Mouse (Mus musculus) liver, embryonic 16.5 days (tissue): ENCODE results near the gene Dtx3l. TPM values are rescaled to one million over a fixed set of nuclear protein-coding genes. Genes with fewer than 3 reads are reported as not detected.
"Not testable (repeated sequence)": the region's sequence is repeated elsewhere in the genome, so short reads cannot be mapped to it uniquely, and the experiment has no call there.

Experiments used
- ATAC-seq: fragments of 200-750 bp; cut with Nextera tagmentation; 2 replicates; pipeline ENCODE4 v1.8.0; 2017; ENCODE audit warnings: low read depth, mild to moderate bottlenecking, moderate number of reproducible peaks, moderate library complexity
- H3K27ac ChIP-seq: fragments of 300-500 bp; sonication (generic); 2 replicates; pipeline ENCODE4 v1.5.1; 2014; ENCODE audit warnings: mild to moderate bottlenecking, low read length
- H3K27me3 ChIP-seq: fragments of 300-500 bp; sonication (generic); 2 replicates; pipeline ENCODE4 v1.6.1; 2014; ENCODE audit warnings: low read depth, low read length, mixed read lengths; ENCODE audit not compliant: control insufficient read depth, insufficient read depth
- H3K36me3 ChIP-seq: fragments of 300-500 bp; sonication (generic); 2 replicates; pipeline ENCODE4 v1.6.1; 2014; ENCODE audit warnings: mild to moderate bottlenecking; ENCODE audit not compliant: control insufficient read depth, insufficient read depth
- H3K4me1 ChIP-seq: fragments of 300-500 bp; sonication (generic); 2 replicates; pipeline ENCODE4 v1.6.1; 2014; ENCODE audit warnings: low read depth, low read length, mixed read lengths; ENCODE audit not compliant: control insufficient read depth
- H3K4me2 ChIP-seq: fragments of 300-500 bp; sonication (generic); 2 replicates; pipeline ENCODE4 v1.6.1; 2014; ENCODE audit warnings: low read depth, low read length, mixed read lengths
- H3K4me3 ChIP-seq: fragments of 300-500 bp; sonication (generic); 2 replicates; pipeline ENCODE4 v1.5.1; 2014; ENCODE audit warnings: low read depth, mild to moderate bottlenecking, low read length
- H3K9ac ChIP-seq: fragments of 300-500 bp; sonication (generic); 2 replicates; pipeline ENCODE4 v1.6.1; 2014; ENCODE audit warnings: low read depth, low read length
- H3K9me3 ChIP-seq: fragments of 300-500 bp; sonication (generic); replicated peaks from 2 replicates; pipeline ENCODE4 v1.6.1; 2016; ENCODE audit warnings: low read length; ENCODE audit not compliant: control insufficient read depth
- WGBS: fragments of 180-500 bp; shearing (Covaris S2); extraction: QIAGEN DNeasy Blood & Tissue Kit; methylation state at CpG from one replicate; pipeline ENCODE4 v1.1.7; 2014; ENCODE audit not compliant: insufficient replicate concordance; 5-methylcytosine and 5-hydroxymethylcytosine counted together
- polyA plus RNA-seq: library from polyadenylated mRNA; unstranded; fragments of >200 nt; fragmentation: Nextera tagmentation; extraction: Ambion mirVana; gene quantifications from 2 replicates; pipeline ENCODE4 v1.2.1, GENCODE M21; 2015

The Dtx3l gene
- polyA plus RNA-seq, result 4.7 and 5.5 TPM in 2 replicates

GRCm38 (mm10) chr16:35938211-35939151 is at the start of gene Dtx3l, which contains the start of gene Parp9:
Gene Dtx3l (minus strand): TSS chr16:35939151.
Gene Parp9 (plus strand): TSS chr16:35938470.
- H3K9me3 ChIP-seq, result no peaks in the 10 kb centered on the region
- H3K27ac ChIP-seq, result peak within 1 kb of the TSS; percentile 76
- no peaks in the 10 kb centered on the region for H3K27me3 ChIP-seq
- peak within 1 kb of the TSS; percentile 94 for H3K4me2 ChIP-seq
- WGBS, result under 1% methylated on average over 52 of the region's 52 CpGs
- peak within 1 kb of the TSS; percentile 88 for H3K9ac ChIP-seq
- H3K4me3 ChIP-seq, result peak within 1 kb of the TSS; percentile 87
- peak; percentile 82 for ATAC-seq
- peaks cover 11% of the 10 kb centered on the region for H3K4me1 ChIP-seq
- H3K36me3 ChIP-seq, result peaks cover 5% of the 10 kb centered on the region; the same call in 1 of the 2 replicates

GRCm38 (mm10) chr16:35987930-35988329 is 49.0 kb upstream of the Dtx3l start:
- Histone ChIP-seq H3K4me2 (no peak overlapping the region), H3K27ac (no peak overlapping the region), H3K4me1 (peaks cover 16% of the 10 kb centered on the region), H3K36me3 (no peaks in the 10 kb centered on the region), H3K4me3 (no peak overlapping the region), H3K9ac (no peak overlapping the region), H3K27me3 (no peaks in the 10 kb centered on the region), H3K9me3 (no peaks in the 10 kb centered on the region)
- WGBS, result 38% methylated on average over 1 of the region's 1 CpGs
- ATAC-seq, result no peak

- no peak for ATAC-seq
- H3K4me3 ChIP-seq, result peak overlapping the region; percentile 88
- H3K4me2 ChIP-seq, result peak overlapping the region; percentile 76
- WGBS, result 14% methylated on average over 3 of the region's 3 CpGs
- H3K36me3 ChIP-seq, result no peaks in the 10 kb centered on the region
- peaks cover 23% of the 10 kb centered on the region for H3K4me1 ChIP-seq
- no peaks in the 10 kb centered on the region for H3K9me3 ChIP-seq
- no peaks in the 10 kb centered on the region for H3K27me3 ChIP-seq
- H3K9ac ChIP-seq, result peak overlapping the region; percentile 97
- H3K27ac ChIP-seq, result peak overlapping the region; percentile 100
These were observed 45.5 kb upstream of the Dtx3l start for GRCm38 (mm10) chr16:35984471-35984870.

DNA sequence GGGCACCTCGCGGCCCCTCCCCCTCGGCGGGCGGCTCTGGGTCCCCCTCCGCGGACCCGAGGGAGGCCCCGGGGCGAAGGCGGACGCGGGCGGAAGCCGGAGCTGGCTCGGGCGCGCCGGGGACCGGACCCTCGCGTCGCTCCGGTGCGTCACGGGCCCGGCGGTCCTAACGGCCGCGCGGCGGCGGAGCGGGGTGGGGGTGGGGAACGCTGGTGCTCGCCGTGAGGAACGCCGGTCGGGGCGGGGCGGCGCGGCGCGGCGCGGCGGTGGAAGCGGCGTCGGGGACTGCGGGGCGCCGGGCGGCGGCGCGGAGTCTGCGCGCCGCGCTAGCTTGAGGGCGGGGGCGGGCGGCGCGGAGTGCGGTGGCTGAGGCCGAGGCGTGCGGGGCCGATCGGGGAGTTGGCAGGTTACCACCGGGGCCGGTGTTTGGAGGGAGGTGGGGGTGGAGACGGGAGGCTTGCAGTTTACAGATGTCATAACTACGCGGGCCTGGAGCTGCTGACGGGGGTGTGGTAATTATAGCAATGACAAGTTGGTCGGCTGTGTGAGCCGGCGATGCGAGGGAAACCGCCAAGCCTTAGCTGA is 44.7 kb upstream of the Dtx3l start:
- Histone ChIP-seq H3K9me3 (no peaks in the 10 kb centered on the region), H3K9ac (peak overlapping the region; percentile 97), H3K27me3 (no peaks in the 10 kb centered on the region), H3K4me3 (peak overlapping the region; percentile 88), H3K36me3 (no peaks in the 10 kb centered on the region), H3K27ac (peak overlapping the region; percentile 100), H3K4me1 (peaks cover 23% of the 10 kb centered on the region), H3K4me2 (peak overlapping the region; percentile 76)
- under 1% methylated on average over 65 of the region's 86 CpGs for WGBS
- ATAC-seq, result peak; percentile 71

- Histone ChIP-seq H3K27me3 (no peaks in the 10 kb centered on the region), H3K27ac (peak overlapping the region; percentile 100), H3K9ac (peak overlapping the region; percentile 97), H3K9me3 (no peaks in the 10 kb centered on the region), H3K4me2 (peak overlapping the region; percentile 93), H3K36me3 (no peaks in the 10 kb centered on the region), H3K4me1 (peaks cover 23% of the 10 kb centered on the region), H3K4me3 (peak overlapping the region; percentile 88)
- ATAC-seq, result peak; percentile 83
- 0% methylated on average over 54 of the region's 54 CpGs for WGBS
These were observed 44.1 kb upstream of the Dtx3l start for GRCm38 (mm10) chr16:35982902-35983516.

DNA sequence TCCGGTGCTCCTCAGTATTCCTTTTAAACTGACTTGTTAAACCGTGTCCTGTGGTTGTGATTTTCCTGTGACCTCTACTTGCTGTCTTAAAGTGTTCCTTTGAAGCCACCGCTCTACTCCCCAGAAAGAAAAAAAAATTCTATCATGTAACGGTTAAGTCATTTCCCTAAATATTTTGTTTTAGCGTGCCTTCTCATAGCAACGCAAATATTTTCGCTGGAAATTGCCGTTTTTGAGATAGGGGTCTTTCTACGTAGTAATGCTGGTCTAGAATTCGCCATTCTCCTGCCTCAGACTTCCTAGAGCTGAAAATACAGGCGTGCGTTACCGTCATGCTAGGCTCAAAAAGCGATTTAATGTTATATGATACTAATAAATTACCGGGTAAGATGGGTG is 43.6 kb upstream of the Dtx3l start:
- peak overlapping the region; percentile 100 for H3K27ac ChIP-seq
- no peak for ATAC-seq
- 2% methylated on average over 15 of the region's 15 CpGs for WGBS

GRCm38 (mm10) chr16:35981363-35981821 is 42.4 kb upstream of the Dtx3l start:
- H3K4me2 ChIP-seq, result peak overlapping the region; percentile 15; the same call in 1 of the 2 replicates

More for the DNA sequence above, 43.6 kb upstream of the Dtx3l start:
- Histone ChIP-seq H3K9ac (peak overlapping the region; percentile 97), H3K4me1 (peaks cover 23% of the 10 kb centered on the region), H3K36me3 (no peaks in the 10 kb centered on the region), H3K9me3 (no peaks in the 10 kb centered on the region), H3K4me3 (peak overlapping the region; percentile 88), H3K27me3 (no peaks in the 10 kb centered on the region), H3K4me2 (peak overlapping the region; percentile 93)

DNA sequence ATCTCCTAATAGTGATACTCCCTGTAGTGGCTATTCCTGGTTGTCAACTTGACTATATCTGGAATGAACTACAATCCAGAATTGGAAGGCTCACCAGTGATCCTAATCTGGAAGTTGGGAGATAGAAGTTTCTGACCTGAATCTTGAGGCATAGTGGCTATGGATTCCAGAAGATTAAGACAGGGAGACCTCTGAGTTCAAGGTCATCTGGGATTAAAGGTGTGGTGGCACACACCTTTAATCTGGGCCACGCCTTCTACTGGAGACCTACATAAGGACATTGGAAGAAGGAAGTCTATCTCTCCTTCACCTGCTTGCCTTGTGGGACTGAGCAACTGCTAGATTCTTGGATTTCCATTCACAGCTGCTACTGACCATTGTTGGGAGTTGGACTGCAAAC is 39.5 kb upstream of the Dtx3l start, which contains the start of gene Kpna1:
TSS of gene Kpna1 (plus strand) at position 301 of the 400 bp plus-strand sequence.
- H3K27me3 ChIP-seq, H3K36me3 ChIP-seq: not testable (repeated sequence)

More at GRCm38 (mm10) chr16:35981363-35981821, 42.4 kb upstream of the Dtx3l start:
- Histone ChIP-seq H3K4me3 (no peak overlapping the region), H3K36me3 (no peaks in the 10 kb centered on the region), H3K27me3 (no peaks in the 10 kb centered on the region), H3K4me1 (peaks cover 18% of the 10 kb centered on the region), H3K9me3 (no peaks in the 10 kb centered on the region), H3K9ac (no peak overlapping the region), H3K27ac (peak overlapping the region; percentile 1; the same call in 1 of the 2 replicates)
- WGBS, result 45% methylated on average over 19 of the region's 19 CpGs
- ATAC-seq, result peak; percentile 81

More for the DNA sequence above, 39.5 kb upstream of the Dtx3l start, which contains the start of gene Kpna1:
- H3K4me3 ChIP-seq, H3K9ac ChIP-seq, H3K4me1 ChIP-seq, H3K9me3 ChIP-seq, H3K27ac ChIP-seq, ATAC-seq, H3K4me2 ChIP-seq: not testable (repeated sequence)
- 80% methylated on average over 1 of the region's 1 CpGs for WGBS
